Mouse (Mus musculus): ENCODE results near the gene Rbm17. TPM values are rescaled to one million over a fixed set of nuclear protein-coding genes. Genes with fewer than 3 reads are reported as not detected.
"Not testable (repeated sequence)": the region's sequence is repeated elsewhere in the genome, so short reads cannot be mapped to it uniquely, and the experiment has no call there.

Gene Rbm17
- polyA plus RNA-seq, 1 experiment from 2014 or later = 148 TPM

DNA sequence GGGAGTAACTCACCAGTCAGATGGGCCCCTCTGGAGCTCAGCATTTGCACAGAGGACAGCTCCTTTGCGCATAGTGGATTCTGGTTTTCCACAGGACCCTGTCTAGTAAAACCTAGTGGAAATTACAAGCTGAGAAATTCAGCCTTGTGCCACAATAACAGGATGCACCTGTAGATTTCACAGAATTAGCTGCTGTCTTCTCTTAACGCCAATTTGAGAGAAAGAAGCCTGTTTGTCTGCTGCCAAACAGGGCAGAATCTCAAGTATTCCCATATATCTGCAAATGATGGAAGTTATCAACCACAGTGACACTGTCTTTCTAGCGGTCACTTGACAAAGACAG, 32.2 kb upstream of the Rbm17 start:
- Histone ChIP-seq H3K4me3 (ENCODE audit: low read depth, low read length) (no peak overlapping the region), H3K4me1 (replicated peaks; ENCODE audit: control insufficient read depth, insufficient read depth, low read length) (no peaks in the 10 kb centered on the region), H3K9me3 (ENCODE audit: control insufficient read depth, low read length) (no peaks in the 10 kb centered on the region), H3K4me2 (ENCODE audit: low read length) (no peak overlapping the region), H3K9ac (ENCODE audit: low read length) (no peak overlapping the region), H3K27ac (ENCODE audit: low read depth) (no peak overlapping the region), H3K27me3 (replicated peaks; ENCODE audit: control insufficient read depth, insufficient read depth, low read length) (no peaks in the 10 kb centered on the region), H3K36me3 (ENCODE audit: control insufficient read depth, insufficient read depth, low read length) (no peaks in the 10 kb centered on the region)
- DNase-seq (ENCODE audit: low spot score) (no peak), ATAC-seq (replicated peaks; ENCODE audit: low FRiP score, low TSS enrichment, low read depth) (no peak)
- 71% methylated on average over 3 of the region's 3 CpGs for WGBS

DNA sequence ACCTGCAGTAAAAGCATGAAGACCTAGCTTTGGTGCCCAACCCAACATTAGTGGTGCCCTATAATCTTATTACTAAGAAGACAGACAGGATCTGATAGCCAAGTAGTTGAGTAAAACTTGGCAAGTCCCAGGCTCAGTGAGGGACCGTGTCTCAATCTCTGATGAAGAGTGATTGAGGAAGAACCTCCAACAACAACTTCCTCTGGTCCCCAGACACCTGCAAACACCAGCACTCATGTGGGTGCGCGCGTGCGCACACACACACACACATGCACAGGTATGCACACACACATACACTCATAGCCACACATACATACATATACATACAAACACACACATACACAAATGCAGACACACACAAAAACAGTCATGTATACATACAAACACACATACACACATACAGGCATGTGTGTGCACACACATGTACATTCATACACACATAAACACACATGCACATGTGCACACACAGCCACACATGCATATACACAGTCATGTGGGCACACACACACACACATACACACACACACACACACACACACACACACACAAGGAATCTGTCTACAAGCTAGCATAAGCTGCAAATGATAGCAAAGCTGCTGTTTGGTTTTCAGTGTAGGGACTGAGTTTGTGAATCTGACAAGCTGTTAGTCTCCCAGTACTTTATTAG, 31.7 kb upstream of the Rbm17 start:
- Histone ChIP-seq H3K4me2 (ENCODE audit: low read length) (no peak overlapping the region), H3K27me3 (replicated peaks; ENCODE audit: control insufficient read depth, insufficient read depth, low read length) (no peaks in the 10 kb centered on the region), H3K36me3 (ENCODE audit: control insufficient read depth, insufficient read depth, low read length) (no peaks in the 10 kb centered on the region), H3K4me1 (replicated peaks; ENCODE audit: control insufficient read depth, insufficient read depth, low read length) (no peaks in the 10 kb centered on the region), H3K4me3 (ENCODE audit: low read depth, low read length) (no peak overlapping the region), H3K9me3 (ENCODE audit: control insufficient read depth, low read length) (no peaks in the 10 kb centered on the region), H3K9ac (ENCODE audit: low read length) (no peak overlapping the region), H3K27ac (ENCODE audit: low read depth) (no peak overlapping the region)
- ATAC-seq (replicated peaks; ENCODE audit: low FRiP score, low TSS enrichment, low read depth) (no peak), DNase-seq (ENCODE audit: low spot score) (no peak)
- WGBS = 90% methylated on average over 5 of the region's 5 CpGs

DNA sequence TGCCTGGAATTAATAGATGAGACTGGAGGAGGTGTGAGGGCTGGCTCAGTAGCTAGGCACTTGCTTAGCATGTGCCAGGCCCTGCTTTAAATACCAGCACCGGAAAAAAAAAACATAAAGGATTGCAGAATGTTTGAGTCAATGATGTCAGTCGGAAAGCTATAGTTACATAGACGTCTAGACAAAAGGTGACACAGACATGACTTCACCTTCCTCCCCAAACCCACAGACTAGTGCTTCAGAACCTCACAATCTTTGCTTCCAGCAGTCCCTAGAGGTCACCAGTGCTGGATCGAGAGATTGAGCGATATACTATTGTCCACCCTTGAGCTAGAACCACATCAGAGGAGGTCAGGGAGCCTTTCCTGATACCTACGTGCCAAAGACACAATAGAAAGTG, 31.1 kb upstream of the Rbm17 start:
- Histone ChIP-seq H3K4me3 (ENCODE audit: low read depth, low read length) (no peak overlapping the region), H3K4me2 (ENCODE audit: low read length) (no peak overlapping the region), H3K36me3 (ENCODE audit: control insufficient read depth, insufficient read depth, low read length) (no peaks in the 10 kb centered on the region), H3K27ac (ENCODE audit: low read depth) (no peak overlapping the region), H3K27me3 (replicated peaks; ENCODE audit: control insufficient read depth, insufficient read depth, low read length) (no peaks in the 10 kb centered on the region), H3K4me1 (replicated peaks; ENCODE audit: control insufficient read depth, insufficient read depth, low read length) (no peaks in the 10 kb centered on the region), H3K9me3 (ENCODE audit: control insufficient read depth, low read length) (no peaks in the 10 kb centered on the region), H3K9ac (ENCODE audit: low read length) (no peak overlapping the region)
- ATAC-seq (replicated peaks; ENCODE audit: low FRiP score, low TSS enrichment, low read depth) (no peak), DNase-seq (ENCODE audit: low spot score) (no peak)
- WGBS = 85% methylated on average over 6 of the region's 6 CpGs

DNA sequence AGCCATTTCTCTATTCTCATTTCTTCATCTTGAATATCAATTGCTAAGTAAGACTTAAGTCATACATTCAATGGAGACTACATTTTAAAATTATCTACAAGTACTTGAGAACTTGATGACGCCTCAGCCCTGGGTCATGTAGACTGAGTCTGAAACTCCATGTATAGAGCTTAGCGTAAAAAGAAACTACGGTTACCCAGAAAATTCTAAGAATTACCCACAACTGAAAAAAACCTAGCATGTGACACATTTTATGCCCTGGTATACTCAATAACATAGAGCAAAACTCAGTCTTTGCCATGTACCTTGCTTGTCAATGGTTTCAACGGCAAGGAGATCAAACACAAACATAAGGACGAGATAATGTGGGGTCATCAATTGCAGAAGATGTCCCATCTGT, 21.9 kb upstream of the Rbm17 start, which contains the start of gene Gm17490:
Gene Gm17490 (minus strand): TSS at position 375 of the 400 bp plus-strand sequence.
- Histone ChIP-seq H3K9me3 (ENCODE audit: control insufficient read depth, low read length) (no peaks in the 10 kb centered on the region), H3K27ac (ENCODE audit: low read depth) (no peak within 1 kb of the TSS), H3K36me3 (ENCODE audit: control insufficient read depth, insufficient read depth, low read length) (no peaks in the 10 kb centered on the region), H3K4me3 (ENCODE audit: low read depth, low read length) (no peak within 1 kb of the TSS), H3K9ac (ENCODE audit: low read length) (no peak within 1 kb of the TSS), H3K4me2 (ENCODE audit: low read length) (no peak within 1 kb of the TSS), H3K27me3 (replicated peaks; ENCODE audit: control insufficient read depth, insufficient read depth, low read length) (no peaks in the 10 kb centered on the region), H3K4me1 (replicated peaks; ENCODE audit: control insufficient read depth, insufficient read depth, low read length) (no peaks in the 10 kb centered on the region)
- ATAC-seq (replicated peaks; ENCODE audit: low FRiP score, low TSS enrichment, low read depth) = no peak
- 94% methylated on average over 5 of the region's 5 CpGs for WGBS
- DNase-seq (ENCODE audit: low spot score) = no peak

DNA sequence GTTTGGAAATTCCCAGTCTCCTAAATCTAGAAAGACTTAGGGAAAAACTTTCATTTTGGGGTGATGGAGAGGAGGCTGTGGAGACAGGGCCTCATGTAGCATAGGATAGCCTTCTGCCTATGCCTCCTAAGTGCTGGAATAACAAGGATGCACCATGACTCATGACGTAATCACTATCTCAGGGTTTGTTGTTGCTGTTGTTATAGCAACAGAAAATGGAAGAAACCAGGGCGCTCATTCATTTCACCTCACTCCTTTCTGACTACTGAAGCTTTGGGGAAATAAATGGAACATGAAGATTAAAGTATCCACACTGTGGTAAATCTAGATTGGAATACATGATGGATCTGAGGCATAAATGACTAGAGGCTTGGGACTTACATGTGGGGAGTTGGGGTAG, 19.8 kb upstream of the Rbm17 start:
- Histone ChIP-seq H3K4me3 (ENCODE audit: low read depth, low read length) (no peak overlapping the region), H3K9me3 (ENCODE audit: control insufficient read depth, low read length) (no peaks in the 10 kb centered on the region), H3K27ac (ENCODE audit: low read depth) (no peak overlapping the region), H3K4me2 (ENCODE audit: low read length) (no peak overlapping the region), H3K9ac (ENCODE audit: low read length) (no peak overlapping the region), H3K27me3 (replicated peaks; ENCODE audit: control insufficient read depth, insufficient read depth, low read length) (no peaks in the 10 kb centered on the region), H3K36me3 (ENCODE audit: control insufficient read depth, insufficient read depth, low read length) (no peaks in the 10 kb centered on the region), H3K4me1 (replicated peaks; ENCODE audit: control insufficient read depth, insufficient read depth, low read length) (no peaks in the 10 kb centered on the region)
- ATAC-seq (replicated peaks; ENCODE audit: low FRiP score, low TSS enrichment, low read depth) (no peak), DNase-seq (ENCODE audit: low spot score) (no peak)
- WGBS = 83% methylated on average over 2 of the region's 2 CpGs

DNA sequence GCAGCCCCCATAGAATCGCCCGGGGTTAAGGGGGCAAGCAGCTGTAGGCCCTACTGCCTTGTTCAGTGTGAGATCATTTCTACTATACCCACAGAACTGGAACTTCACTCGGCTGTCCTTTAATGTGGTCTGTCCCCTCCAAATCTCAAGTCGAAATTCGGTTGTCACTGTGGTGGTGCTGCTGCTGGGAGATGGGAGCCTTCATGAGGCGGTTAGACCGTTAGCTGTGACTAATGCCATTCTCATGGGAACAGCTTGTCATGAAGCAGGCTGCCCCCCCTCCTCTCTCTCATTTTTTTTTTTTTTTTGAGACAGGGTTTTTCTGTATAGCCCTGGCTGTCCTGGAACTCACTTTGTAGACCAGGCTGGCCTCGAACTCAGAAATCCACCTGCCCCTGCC, 19.2 kb upstream of the Rbm17 start:
- 85% methylated on average over 7 of the region's 8 CpGs for WGBS
- ATAC-seq (replicated peaks; ENCODE audit: low FRiP score, low TSS enrichment, low read depth) = no peak

DNA sequence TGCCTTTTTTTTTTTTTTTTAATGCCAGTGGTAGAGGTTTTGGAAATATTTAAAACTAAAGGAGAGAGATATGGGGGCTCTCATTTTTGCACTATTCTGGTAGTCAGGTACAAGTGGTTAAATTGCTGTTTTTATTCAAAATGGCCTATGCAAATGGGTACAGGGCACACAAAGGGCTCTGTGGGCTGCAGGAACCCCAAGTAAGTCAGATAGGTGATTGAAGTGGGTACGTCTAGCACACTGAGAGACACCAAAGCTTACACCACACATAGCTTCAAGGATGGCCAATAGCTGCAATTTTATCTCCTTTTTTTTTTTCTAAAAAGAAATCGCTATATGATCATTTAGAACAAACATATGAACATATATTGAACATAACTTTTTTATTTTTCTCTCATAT, 15.6 kb upstream of the Rbm17 start:
- no peak overlapping the region for H3K4me3 ChIP-seq (ENCODE audit: low read depth, low read length)
- H3K4me1 ChIP-seq (replicated peaks; ENCODE audit: control insufficient read depth, insufficient read depth, low read length) = no peaks in the 10 kb centered on the region
- H3K27me3 ChIP-seq (replicated peaks; ENCODE audit: control insufficient read depth, insufficient read depth, low read length) = no peaks in the 10 kb centered on the region
- WGBS = 80% methylated on average over 2 of the region's 2 CpGs
- no peaks in the 10 kb centered on the region for H3K9me3 ChIP-seq (ENCODE audit: control insufficient read depth, low read length)
- no peak overlapping the region for H3K4me2 ChIP-seq (ENCODE audit: low read length)
- H3K9ac ChIP-seq (ENCODE audit: low read length) = no peak overlapping the region
- no peaks in the 10 kb centered on the region for H3K36me3 ChIP-seq (ENCODE audit: control insufficient read depth, insufficient read depth, low read length)
- ATAC-seq (replicated peaks; ENCODE audit: low FRiP score, low TSS enrichment, low read depth) = no peak
- no peak for DNase-seq (ENCODE audit: low spot score)
- H3K27ac ChIP-seq (ENCODE audit: low read depth) = no peak overlapping the region

More for the DNA sequence above, 19.2 kb upstream of the Rbm17 start:
- Histone ChIP-seq H3K4me2 (ENCODE audit: low read length) (no peak overlapping the region), H3K36me3 (ENCODE audit: control insufficient read depth, insufficient read depth, low read length) (no peaks in the 10 kb centered on the region), H3K4me1 (replicated peaks; ENCODE audit: control insufficient read depth, insufficient read depth, low read length) (no peaks in the 10 kb centered on the region), H3K27ac (ENCODE audit: low read depth) (no peak overlapping the region), H3K4me3 (ENCODE audit: low read depth, low read length) (no peak overlapping the region), H3K27me3 (replicated peaks; ENCODE audit: control insufficient read depth, insufficient read depth, low read length) (no peaks in the 10 kb centered on the region), H3K9ac (ENCODE audit: low read length) (no peak overlapping the region), H3K9me3 (ENCODE audit: control insufficient read depth, low read length) (no peaks in the 10 kb centered on the region)
- DNase-seq (ENCODE audit: low spot score) = no peak

DNA sequence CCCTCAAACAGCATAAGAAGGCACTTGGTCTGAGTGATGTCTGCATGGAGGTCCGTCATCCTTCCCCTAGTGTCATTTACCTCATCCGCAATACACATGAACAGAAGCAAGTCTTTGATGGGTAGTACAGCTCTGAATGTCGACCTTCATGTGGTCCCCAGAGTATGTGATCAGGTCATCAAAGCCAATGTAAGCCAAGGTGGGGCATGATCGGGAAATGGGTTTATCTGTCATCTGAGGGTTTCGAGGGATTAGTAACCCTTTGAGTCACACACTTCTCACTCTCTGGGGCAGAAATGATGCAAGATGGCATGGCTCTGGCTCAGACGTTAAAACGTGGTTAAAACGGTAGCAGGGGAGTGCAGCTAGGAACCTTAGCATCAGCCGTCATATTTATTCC, 12.9 kb upstream of the Rbm17 start:
- no peak overlapping the region for H3K27ac ChIP-seq (ENCODE audit: low read depth)
- DNase-seq (ENCODE audit: low spot score) (no peak), ATAC-seq (replicated peaks; ENCODE audit: low FRiP score, low TSS enrichment, low read depth) (no peak)
- H3K4me3 ChIP-seq (ENCODE audit: low read depth, low read length) = no peak overlapping the region
- H3K9me3 ChIP-seq (ENCODE audit: control insufficient read depth, low read length) = no peaks in the 10 kb centered on the region
- H3K4me1 ChIP-seq (replicated peaks; ENCODE audit: control insufficient read depth, insufficient read depth, low read length) = no peaks in the 10 kb centered on the region
- no peak overlapping the region for H3K9ac ChIP-seq (ENCODE audit: low read length)
- WGBS = 89% methylated on average over 9 of the region's 9 CpGs
- H3K27me3 ChIP-seq (replicated peaks; ENCODE audit: control insufficient read depth, insufficient read depth, low read length) = no peaks in the 10 kb centered on the region
- H3K36me3 ChIP-seq (ENCODE audit: control insufficient read depth, insufficient read depth, low read length) = no peaks in the 10 kb centered on the region
- H3K4me2 ChIP-seq (ENCODE audit: low read length) = no peak overlapping the region

DNA sequence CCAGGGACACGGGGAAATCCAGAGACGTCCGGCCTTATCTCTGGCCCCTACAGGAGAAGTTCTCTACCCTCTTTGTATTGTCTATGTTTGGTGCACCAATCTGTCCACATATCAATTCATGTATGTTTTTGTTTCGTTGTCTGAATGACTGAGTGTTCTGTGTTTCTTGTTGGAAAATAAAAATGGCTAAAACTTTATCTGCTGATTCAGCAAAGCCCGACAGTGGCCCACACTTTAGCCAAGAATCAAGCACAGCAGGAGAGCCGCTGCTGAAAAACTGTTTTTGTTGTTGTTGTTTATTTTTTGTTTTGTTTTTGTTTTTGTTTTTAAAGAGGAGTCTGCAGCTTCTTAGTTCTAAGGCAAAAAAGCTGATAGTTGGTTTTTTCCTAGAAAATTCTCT, 9.0 kb upstream of the Rbm17 start:
- not testable (repeated sequence) for H3K27me3 ChIP-seq (replicated peaks; ENCODE audit: control insufficient read depth, insufficient read depth, low read length); H3K4me1 ChIP-seq (replicated peaks; ENCODE audit: control insufficient read depth, insufficient read depth, low read length); H3K27ac ChIP-seq (ENCODE audit: low read depth); H3K36me3 ChIP-seq (ENCODE audit: control insufficient read depth, insufficient read depth, low read length); H3K4me3 ChIP-seq (ENCODE audit: low read depth, low read length); ATAC-seq (replicated peaks; ENCODE audit: low FRiP score, low TSS enrichment, low read depth); H3K4me2 ChIP-seq (ENCODE audit: low read length); H3K9ac ChIP-seq (ENCODE audit: low read length); H3K9me3 ChIP-seq (ENCODE audit: control insufficient read depth, low read length); DNase-seq (ENCODE audit: low spot score)
- 91% methylated on average over 6 of the region's 6 CpGs for WGBS

Data from intestine, embryonic 14.5 days (tissue).